Mouse (Mus musculus) retina, postnatal 1 day (tissue): ENCODE data around the gene Prss28.

Experiments used
- DNase-seq: peaks from one replicate; pipeline ENCODE4 v3.0.0-alpha.2; 2012

Prss28 gene

DNA sequence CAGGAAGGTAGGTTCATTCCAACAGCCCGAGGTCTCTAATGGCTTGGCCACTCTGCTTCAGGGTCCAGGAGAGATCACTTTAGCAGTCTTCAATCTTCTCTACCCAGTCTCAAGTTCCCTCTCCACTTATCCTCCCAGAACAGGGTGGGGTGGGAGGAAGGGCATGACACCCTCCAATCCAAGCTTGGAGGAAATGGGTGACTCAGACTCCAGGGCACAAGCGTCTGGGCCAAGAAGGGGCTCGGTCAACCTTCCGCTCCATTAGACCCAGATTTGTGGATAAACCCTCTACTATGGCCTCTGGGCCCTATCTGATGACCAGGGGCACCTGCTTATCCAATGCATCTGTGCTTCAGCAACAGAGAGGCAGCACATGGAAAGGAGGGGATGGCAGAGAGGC, 37.0 kb downstream of the Prss28 start, which contains the start of gene Tpsab1:
TSS of gene Tpsab1 (minus strand) at position 101 of the 400 bp plus-strand sequence.
- no peak for DNase-seq

- no peak for DNase-seq
Observed at GRCm38 (mm10) chr17:25361291-25361690, 52.8 kb downstream of the Prss28 start.
